Mouse (Mus musculus) lung, adult 2 months (tissue): ENCODE measurements around the gene Zfhx2.

ENCODE experiments used
- CTCF ChIP-seq: fragments of 200-500 bp; IDR thresholded peaks from 2 replicates; pipeline ENCODE4 v1.5.1; 2011; ENCODE audit warnings: mild to moderate bottlenecking, low read length, control low read depth; ENCODE audit not compliant: insufficient read depth
- POLR2A ChIP-seq: fragments of 200-500 bp; IDR thresholded peaks from 2 replicates; pipeline ENCODE4 v1.6.1; 2011; ENCODE audit warnings: low read depth, mild to moderate bottlenecking, control low read depth, low read length, borderline replicate concordance; ENCODE audit errors: extremely low read depth

GRCm38 (mm10) chr14:55053050-55053449 lies 39.1 kb downstream of the Zfhx2 start:
- no peak for TF ChIP-seq POLR2A
- TF ChIP-seq CTCF: no peak
